ENCODE assay signal across 29 mouse cellular contexts in genomic region chr4:48549661-48550060, GRCm38 (mm10). TPM values are rescaled to one million over a fixed set of nuclear protein-coding genes. Genes with fewer than 3 reads are reported as not detected.
DNase-seq lines count a peak whose midpoint lies in the region; ATAC-seq and TF ChIP-seq lines count a peak whose summit lies in the region.
"Had no signal": no experiment of that assay in that cellular context is flagged by ENCODE, and none has a peak within 500 bp of the region (broad histone marks: within the 10 kb centered on the region; RNA-seq: fewer than 3 reads in every experiment).

No protein-coding gene starts in this region.

- no peaks in the 10 kb centered on the region for H3K27me3 ChIP-seq in lung, embryonic 14.5 days (ENCODE audit: insufficient read depth, low read length)
- H3K27me3 ChIP-seq: CH12.LX; embryonic facial prominence, embryonic 13.5 days; forebrain, embryonic 15.5 days; hindbrain, embryonic 13.5 days; kidney, embryonic 15.5 days; liver, embryonic 13.5 days; midbrain, embryonic 13.5 days; neural tube, embryonic 13.5 days had no signal

- no peak for TF ChIP-seq CTCF in lung, embryonic 14.5 days (IDR thresholded peaks at IDR 0.05; ENCODE audit: low read depth)

- H3K9ac ChIP-seq in lung, embryonic 14.5 days: no peak overlapping the region
- H3K9ac ChIP-seq: embryonic facial prominence, embryonic 13.5 days; forebrain, embryonic 15.5 days; hindbrain, embryonic 13.5 days; kidney, embryonic 15.5 days; limb, embryonic 13.5 days; liver, embryonic 13.5 days; midbrain, embryonic 13.5 days; neural tube, embryonic 13.5 days had no signal

- 51% methylated on average over 5 of the region's 5 CpGs for WGBS in lung, embryonic 14.5 days

- H3K4me1 ChIP-seq in lung, embryonic 14.5 days (ENCODE audit: insufficient read depth): peaks cover 9% of the 10 kb centered on the region; the same call in 1 of the 2 replicates

- peaks cover 21% of the 10 kb centered on the region; the same call in 1 of the 2 replicates for H3K36me3 ChIP-seq in lung, embryonic 14.5 days (ENCODE audit: insufficient read depth)
- H3K36me3 ChIP-seq: G1E; liver, embryonic 13.5 days had no signal

- H3K9me3 ChIP-seq in lung, embryonic 14.5 days (ENCODE audit: low read depth, low read length): no peaks in the 10 kb centered on the region
- H3K9me3 ChIP-seq: embryonic facial prominence, embryonic 13.5 days; forebrain, embryonic 15.5 days; hindbrain, embryonic 13.5 days; kidney, embryonic 15.5 days; limb, embryonic 13.5 days; liver, embryonic 13.5 days; midbrain, embryonic 13.5 days; neural tube, embryonic 13.5 days had no signal

- H3K27ac ChIP-seq in lung, embryonic 14.5 days (ENCODE audit: low read depth): no peak overlapping the region
- H3K27ac ChIP-seq: forebrain, embryonic 15.5 days; hindbrain, embryonic 13.5 days; kidney, embryonic 15.5 days; limb, embryonic 13.5 days; liver, embryonic 13.5 days; midbrain, embryonic 13.5 days; neural tube, embryonic 13.5 days had no signal

- no peak overlapping the region for H3K4me2 ChIP-seq in lung, embryonic 14.5 days
- H3K4me2 ChIP-seq: embryonic facial prominence, embryonic 13.5 days; forebrain, embryonic 15.5 days; heart, embryonic 11.5 days; hindbrain, embryonic 13.5 days; kidney, embryonic 15.5 days; limb, embryonic 13.5 days; liver, embryonic 13.5 days; midbrain, embryonic 13.5 days; neural tube, embryonic 13.5 days had no signal

- H3K4me3 ChIP-seq in lung, embryonic 14.5 days (ENCODE audit: low read depth, low read length): no peak overlapping the region
- H3K4me3 ChIP-seq: embryonic facial prominence, embryonic 13.5 days; erythroblast, embryonic 14.5 days; forebrain, embryonic 15.5 days; hindbrain, embryonic 13.5 days; kidney, embryonic 15.5 days; limb, embryonic 13.5 days; liver, embryonic 13.5 days; midbrain, embryonic 13.5 days; neural tube, embryonic 13.5 days had no signal

- DNase-seq in lung, embryonic 14.5 days: peak; percentile 74
- DNase-seq in lung, postnatal 14 days: no peak
- DNase-seq in 3T3-L1 (ENCODE audit: low read depth, low spot score): peak; percentile 74
- DNase-seq in lung, postnatal 10 days: peak; percentile 41
- DNase-seq in cerebellum, adult 11-12 months: no peak
- no peak for DNase-seq in neural tube, embryonic 10.5 days (ENCODE audit: extremely low spot score, low spot score)
- no peak for DNase-seq in cerebellum, postnatal 4 days (ENCODE audit: low spot score in 2 of 2)
- DNase-seq: adrenal gland, postnatal 10 days; B cell, adult 2 months; cerebellum, adult 8-10 months; cerebellum, postnatal 36 days; kidney, adult 11 months; kidney, postnatal 36 days; liver, embryonic 13.5 days; retina, postnatal 1 day; right cerebral cortex, postnatal 25 days had no signal

- ATAC-seq in lung, embryonic 14.5 days (ENCODE audit: insufficient read depth): no peak
- ATAC-seq in common myeloid progenitor, adult 5-6 weeks (replicated peaks; ENCODE audit: low read depth, poor library complexity, severe bottlenecking): peak; percentile 45
- ATAC-seq: activated CD4-positive, CD25-positive, alpha-beta regulatory T cell, adult 4 months; forebrain, embryonic 15.5 days; midbrain, embryonic 13.5 days had no signal

RNA-seq across cellular contexts. Expression of gene Msantd3, which starts 9.9 kb away (rescaled TPM):
- 34.1 and 34.9 TPM in 2 replicates for polyA plus RNA-seq in lung, embryonic 14.5 days (2014; fragmentation: Nextera tagmentation; extraction: Ambion mirVana)
- 14.1 and 16.9 TPM in 2 replicates for total RNA-seq in common myeloid progenitor, adult 5-6 weeks (2017)
- total RNA-seq: CH12.LX had no signal
- polyA plus RNA-seq: activated CD4-positive, CD25-positive, alpha-beta regulatory T cell, adult 4 months; erythroblast, embryonic 14.5 days; G1E had no signal

RNA-seq across cellular contexts. Expression of gene Tmeff1, which starts 35.3 kb away (rescaled TPM):
- polyA plus RNA-seq in lung, embryonic 14.5 days (2014; fragmentation: Nextera tagmentation; extraction: Ambion mirVana): 77.7 and 84.0 TPM in 2 replicates
- not detected in 2 replicates for total RNA-seq in common myeloid progenitor, adult 5-6 weeks (2017)
- total RNA-seq: G1E had no signal
- polyA plus RNA-seq: activated CD4-positive, CD25-positive, alpha-beta regulatory T cell, adult 4 months; G1E had no signal

Comparison
In these comparisons a context has a peak if more than half of its experiments do, and no peak if none do; other contexts are left out.
1. DNase-seq: peak in lung, embryonic 14.5 days (single experiment), 3T3-L1 (single experiment) and lung, postnatal 10 days (single experiment); none in lung, postnatal 14 days (single experiment), cerebellum, adult 11-12 months (single experiment), neural tube, embryonic 10.5 days (single experiment) and cerebellum, postnatal 4 days (0 of 2).